Mouse (Mus musculus): Measurements from ENCODE around the gene Ascc3. TPM values are rescaled to one million over a fixed set of nuclear protein-coding genes. Genes with fewer than 3 reads are reported as not detected.
A peak's percentile ranks its signal among the peaks of the same experiment; 100 is the strongest.

Ascc3 gene
- polyA plus RNA-seq (2015; fragmentation: Nextera tagmentation; extraction: Ambion mirVana) = 13.1 and 14.9 TPM in 2 replicates

DNA sequence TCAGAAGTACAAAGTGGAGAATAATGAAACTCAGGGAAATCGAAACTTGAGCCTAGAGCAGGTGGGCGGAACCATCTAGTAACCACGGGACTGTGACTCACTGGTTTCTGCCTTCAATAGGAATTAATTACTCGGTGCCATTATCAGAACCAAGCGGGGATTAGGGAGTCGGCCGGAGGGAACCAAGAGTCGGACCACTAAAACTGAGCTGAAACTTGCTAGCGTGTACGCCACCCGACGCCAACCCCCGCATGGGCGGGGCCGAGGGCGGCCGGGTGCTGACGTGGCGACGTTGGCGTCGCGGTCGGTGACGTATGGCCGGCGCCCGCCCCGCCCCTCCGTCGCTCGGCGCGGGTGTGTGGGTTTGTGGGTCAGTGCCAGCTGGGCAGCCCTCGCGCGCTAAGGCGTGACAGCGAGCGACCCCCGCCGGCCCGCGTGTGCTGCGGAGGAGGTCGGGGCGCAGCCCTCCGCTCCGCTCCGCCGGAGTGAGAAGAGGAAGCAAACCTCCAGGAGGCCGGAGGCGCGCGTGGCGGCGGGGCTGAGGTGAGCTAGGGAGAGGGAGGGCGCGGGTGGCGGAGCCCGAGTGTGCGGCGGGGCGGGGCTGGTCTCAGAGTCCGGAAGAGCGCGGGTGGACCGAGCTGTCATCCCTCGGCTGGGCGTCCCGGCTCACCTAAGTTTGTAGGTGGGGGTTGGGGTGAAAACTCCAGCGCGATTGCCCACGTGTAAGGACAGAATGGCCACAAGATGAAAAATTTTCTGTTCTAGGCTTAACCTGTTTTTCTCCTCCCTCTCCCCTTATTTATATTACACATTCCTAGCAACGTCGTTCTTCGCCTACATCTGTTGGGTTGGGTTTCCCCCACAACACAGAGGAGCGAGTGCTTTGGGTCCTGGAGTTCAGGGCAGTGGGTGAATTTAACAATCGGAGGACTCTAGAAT is at the start of gene Ascc3:
TSS of gene Ascc3 (plus strand) at position 315 of the 939 bp plus-strand sequence.
- peak; percentile 94 for DNase-seq (ENCODE audit: low spot score)

DNA sequence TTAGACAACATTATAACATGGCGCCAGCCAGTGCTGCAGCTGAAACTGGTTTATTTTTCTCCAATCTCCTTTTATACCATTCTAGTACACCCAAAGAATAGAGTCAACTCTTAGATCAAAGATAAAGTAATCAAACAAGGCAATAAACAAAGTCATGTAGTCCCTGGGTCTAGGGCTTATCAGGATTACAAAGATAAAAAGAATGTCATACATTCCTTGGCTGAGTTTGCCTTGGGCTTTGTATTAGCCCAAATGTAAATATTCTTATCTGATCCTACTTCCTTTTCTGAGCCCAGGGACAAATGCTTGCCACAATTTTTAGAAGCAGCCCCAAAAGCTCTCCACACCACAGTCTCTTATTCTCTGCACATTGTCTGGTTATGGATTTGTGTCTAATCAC is 7.7 kb upstream of the Ascc3 start:
- Histone ChIP-seq H3K4me3 (ENCODE audit: low read depth, low read length) (no peak overlapping the region), H3K4me1 (ENCODE audit: insufficient read depth, low read depth, low read length) (no peaks in the 10 kb centered on the region), H3K9me3 (ENCODE audit: low read length) (no peaks in the 10 kb centered on the region), H3K9ac (replicated peaks; ENCODE audit: low read depth) (no peak overlapping the region), H3K27me3 (replicated peaks; ENCODE audit: insufficient read depth, low read length) (no peaks in the 10 kb centered on the region), H3K36me3 (ENCODE audit: insufficient read depth, low read length) (no peaks in the 10 kb centered on the region), H3K4me2 (replicated peaks; ENCODE audit: low read depth, low read length) (no peak overlapping the region), H3K27ac (ENCODE audit: low read length) (no peak overlapping the region)
- TF ChIP-seq EP300 (IDR thresholded peaks at IDR 0.05) (peak; percentile 44; the same call in 1 of the 2 replicates), CTCF (IDR thresholded peaks at IDR 0.05) (no peak)
- ATAC-seq (0 out of 2 replicates have a peak, but pooled peaks have one; percentile 16), DNase-seq (ENCODE audit: low spot score) (no peak)
- 25% methylated on average over 1 of the region's 1 CpGs for WGBS

More for the DNA sequence above, at the start of gene Ascc3:
- no peaks in the 10 kb centered on the region for H3K27me3 ChIP-seq (replicated peaks; ENCODE audit: insufficient read depth, low read length)
- peak within 1 kb of the TSS; percentile 62 for H3K9ac ChIP-seq (replicated peaks; ENCODE audit: low read depth)
- H3K4me2 ChIP-seq (replicated peaks; ENCODE audit: low read depth, low read length) = peak within 1 kb of the TSS; percentile 64
- WGBS = under 1% methylated on average over 71 of the region's 79 CpGs
- no peaks in the 10 kb centered on the region for H3K36me3 ChIP-seq (ENCODE audit: insufficient read depth, low read length)
- ATAC-seq = peak; percentile 99
- H3K27ac ChIP-seq (ENCODE audit: low read length) = peak within 1 kb of the TSS; percentile 87
- H3K9me3 ChIP-seq (ENCODE audit: low read length) = no peaks in the 10 kb centered on the region
- peak within 1 kb of the TSS; percentile 90 for H3K4me3 ChIP-seq (ENCODE audit: low read depth, low read length)
- H3K4me1 ChIP-seq (ENCODE audit: insufficient read depth, low read depth, low read length) = no peaks in the 10 kb centered on the region
- peak; percentile 47 for TF ChIP-seq EP300 (IDR thresholded peaks at IDR 0.05)
- TF ChIP-seq CTCF (IDR thresholded peaks at IDR 0.05) = peak; percentile 35

DNA sequence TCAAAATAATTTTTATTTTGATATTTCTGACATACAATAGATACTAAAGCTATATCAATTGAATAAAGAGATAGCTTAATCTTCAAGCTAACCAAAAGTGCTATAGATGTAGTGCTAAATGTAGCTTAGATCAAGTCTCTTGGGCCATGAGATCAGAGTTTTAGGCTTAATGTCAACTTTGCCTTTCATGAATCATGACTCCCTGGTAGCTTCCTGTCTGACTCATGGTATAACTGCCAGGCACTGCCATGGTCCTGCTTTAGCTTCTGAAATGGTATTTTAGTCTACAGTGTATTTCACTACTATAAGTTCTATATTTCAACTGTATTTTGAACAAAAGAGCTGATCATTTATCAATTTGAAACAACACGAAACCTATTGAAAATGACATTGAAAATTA is 5.9 kb upstream of the Ascc3 start:
- DNase-seq (ENCODE audit: low spot score) = no peak
- no peak for TF ChIP-seq CTCF (IDR thresholded peaks at IDR 0.05)
- no peak for TF ChIP-seq EP300 (IDR thresholded peaks at IDR 0.05)
- no peaks in the 10 kb centered on the region for H3K4me1 ChIP-seq (ENCODE audit: insufficient read depth, low read depth, low read length)
- no peak for ATAC-seq
- WGBS = 87% methylated on average over 1 of the region's 1 CpGs
- H3K36me3 ChIP-seq (ENCODE audit: insufficient read depth, low read length) = no peaks in the 10 kb centered on the region
- no peak overlapping the region for H3K4me2 ChIP-seq (replicated peaks; ENCODE audit: low read depth, low read length)
- H3K4me3 ChIP-seq (ENCODE audit: low read depth, low read length) = no peak overlapping the region
- H3K27me3 ChIP-seq (replicated peaks; ENCODE audit: insufficient read depth, low read length) = no peaks in the 10 kb centered on the region
- no peak overlapping the region for H3K9ac ChIP-seq (replicated peaks; ENCODE audit: low read depth)
- no peak overlapping the region for H3K27ac ChIP-seq (ENCODE audit: low read length)
- no peaks in the 10 kb centered on the region for H3K9me3 ChIP-seq (ENCODE audit: low read length)

DNA sequence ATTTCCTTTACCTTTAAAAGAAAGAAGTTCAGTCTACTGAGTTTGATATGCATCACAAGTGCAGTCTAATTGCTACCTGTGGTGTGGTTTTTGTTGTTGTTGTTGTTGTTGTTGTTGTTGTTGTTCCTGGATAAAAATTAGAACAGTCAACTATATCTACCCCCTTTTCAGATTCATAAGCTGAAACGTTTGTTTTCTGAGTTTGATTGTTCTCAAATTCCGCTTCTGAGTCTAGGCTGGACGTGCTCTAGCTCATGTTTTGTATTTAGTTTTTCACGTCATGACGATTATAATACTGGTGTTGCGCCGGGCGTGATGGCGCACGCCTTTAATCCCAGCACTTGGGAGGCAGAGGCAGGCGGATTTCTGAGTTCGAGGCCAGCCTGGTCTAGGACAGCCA is 902 bp downstream of the Ascc3 start:
- H3K27me3 ChIP-seq (replicated peaks; ENCODE audit: insufficient read depth, low read length) = no peaks in the 10 kb centered on the region
- TF ChIP-seq CTCF (IDR thresholded peaks at IDR 0.05) = no peak
- TF ChIP-seq EP300 (IDR thresholded peaks at IDR 0.05) = no peak
- no peaks in the 10 kb centered on the region for H3K4me1 ChIP-seq (ENCODE audit: insufficient read depth, low read depth, low read length)
- H3K36me3 ChIP-seq (ENCODE audit: insufficient read depth, low read length) = no peaks in the 10 kb centered on the region
- peak; percentile 7 for DNase-seq (ENCODE audit: low spot score)
- H3K4me2 ChIP-seq (replicated peaks; ENCODE audit: low read depth, low read length) = peak overlapping the region; percentile 64
- ATAC-seq = no peak
- no peaks in the 10 kb centered on the region for H3K9me3 ChIP-seq (ENCODE audit: low read length)
- H3K4me3 ChIP-seq (ENCODE audit: low read depth, low read length) = peak overlapping the region; percentile 90
- 0 out of 2 replicates have a peak overlapping the region, but pooled peaks have one; percentile 87 for H3K27ac ChIP-seq (ENCODE audit: low read length)
- WGBS = 73% methylated on average over 12 of the region's 12 CpGs
- peak overlapping the region; percentile 62; the same call in 1 of the 2 replicates for H3K9ac ChIP-seq (replicated peaks; ENCODE audit: low read depth)

DNA sequence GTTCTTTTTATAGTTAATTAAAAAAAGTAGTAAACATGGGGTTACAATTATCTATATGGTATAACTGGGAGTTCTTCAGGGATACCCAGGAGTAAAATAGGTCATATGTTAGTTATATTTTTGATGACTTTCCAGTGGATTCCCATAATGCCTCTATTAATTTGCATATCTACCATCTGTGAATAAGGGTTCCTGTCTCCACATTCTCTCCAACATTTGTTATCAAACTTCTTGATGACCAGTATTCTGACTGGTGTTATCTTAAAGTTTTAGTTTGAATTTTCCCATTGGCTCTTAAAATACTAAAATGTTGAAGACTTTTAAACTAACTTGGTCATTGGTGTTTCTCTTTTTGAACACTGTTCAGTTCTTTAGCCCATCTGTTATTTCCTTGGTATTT is 2.9 kb downstream of the Ascc3 start:
- TF ChIP-seq EP300 (IDR thresholded peaks at IDR 0.05) (no peak), CTCF (IDR thresholded peaks at IDR 0.05) (no peak)
- H3K4me2 ChIP-seq (replicated peaks; ENCODE audit: low read depth, low read length) = no peak overlapping the region
- no peaks in the 10 kb centered on the region for H3K4me1 ChIP-seq (ENCODE audit: insufficient read depth, low read depth, low read length)
- ATAC-seq (no peak), DNase-seq (ENCODE audit: low spot score) (no peak)
- H3K4me3 ChIP-seq (ENCODE audit: low read depth, low read length) = no peak overlapping the region
- no peaks in the 10 kb centered on the region for H3K9me3 ChIP-seq (ENCODE audit: low read length)
- no peak overlapping the region for H3K9ac ChIP-seq (replicated peaks; ENCODE audit: low read depth)
- H3K27me3 ChIP-seq (replicated peaks; ENCODE audit: insufficient read depth, low read length) = no peaks in the 10 kb centered on the region
- H3K27ac ChIP-seq (ENCODE audit: low read length) = no peak overlapping the region
- H3K36me3 ChIP-seq (ENCODE audit: insufficient read depth, low read length) = no peaks in the 10 kb centered on the region

DNA sequence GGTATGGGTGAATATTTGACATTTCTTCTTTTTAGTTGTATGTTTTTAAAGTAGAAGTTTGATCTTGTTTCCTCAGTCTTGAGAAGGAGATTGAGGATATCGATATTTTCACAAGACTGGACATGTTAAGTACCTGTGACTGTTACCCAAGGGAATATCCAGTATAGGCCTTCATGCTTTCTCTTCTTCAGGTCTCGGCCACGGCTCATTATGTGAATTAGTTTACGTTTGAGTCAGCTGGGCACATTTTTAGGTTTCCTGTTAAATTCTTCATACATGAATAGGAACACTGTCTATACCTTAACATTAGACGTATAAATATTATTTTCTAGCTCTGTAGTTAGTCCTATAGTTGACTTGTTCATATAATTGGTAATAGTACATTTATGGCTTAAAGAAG is 12.4 kb downstream of the Ascc3 start:
- TF ChIP-seq CTCF (IDR thresholded peaks at IDR 0.05) (no peak), EP300 (IDR thresholded peaks at IDR 0.05) (no peak)
- no peak for ATAC-seq
- 88% methylated on average over 5 of the region's 5 CpGs for WGBS

More for the DNA sequence above, 12.4 kb downstream of the Ascc3 start:
- no peak overlapping the region for H3K4me3 ChIP-seq (ENCODE audit: low read depth, low read length)
- no peak overlapping the region for H3K4me2 ChIP-seq (replicated peaks; ENCODE audit: low read depth, low read length)
- no peak for DNase-seq (ENCODE audit: low spot score)
- H3K27me3 ChIP-seq (replicated peaks; ENCODE audit: insufficient read depth, low read length) = no peaks in the 10 kb centered on the region
- H3K4me1 ChIP-seq (ENCODE audit: insufficient read depth, low read depth, low read length) = no peaks in the 10 kb centered on the region
- H3K36me3 ChIP-seq (ENCODE audit: insufficient read depth, low read length) = no peaks in the 10 kb centered on the region
- no peak overlapping the region for H3K27ac ChIP-seq (ENCODE audit: low read length)
- H3K9ac ChIP-seq (replicated peaks; ENCODE audit: low read depth) = no peak overlapping the region
- no peaks in the 10 kb centered on the region for H3K9me3 ChIP-seq (ENCODE audit: low read length)
